Mouse (Mus musculus): Measurements from ENCODE around the gene Hipk4. TPM values are rescaled to one million over a fixed set of nuclear protein-coding genes. Genes with fewer than 3 reads are reported as not detected.

The Hipk4 gene
- polyA plus RNA-seq, 1 experiment = 0.28 TPM

- DNase-seq (ENCODE audit: low read depth in 1 of 2, low spot score in 2 of 2) = peak; percentile 62 to 67
- Histone ChIP-seq H3K4me1 (ENCODE audit: control insufficient read depth, insufficient read depth, insufficient read length) (peaks cover 7% of the 10 kb centered on the region; the same call in 1 of the 2 replicates), H3K27ac (ENCODE audit: insufficient read depth, low read length) (peak overlapping the region; percentile 74; the same call in 1 of the 2 replicates), H3K36me3 (ENCODE audit: control insufficient read depth, insufficient read depth, low read length) (no peaks in the 10 kb centered on the region), H3K4me3 (ENCODE audit: extremely low read depth, insufficient read depth, insufficient read length) (peak overlapping the region; percentile 48; the same call in 1 of the 2 replicates), H3K27me3 (ENCODE audit: control insufficient read depth, insufficient read depth, low read length) (no peaks in the 10 kb centered on the region)
- TF ChIP-seq POLR2A (IDR thresholded peaks at IDR 0.05; ENCODE audit: low read depth, low read length) (no peak), CTCF (IDR thresholded peaks at IDR 0.05; ENCODE audit: extremely low read depth, insufficient read depth, insufficient read length, insufficient replicate concordance) (peak; percentile 57; the same call in 1 of the 2 replicates)
- 25% methylated on average over 6 of the region's 6 CpGs for WGBS
These were observed 14.4 kb upstream of the Hipk4 start for GRCm38 (mm10) chr7:27508648-27509005.

GRCm38 (mm10) chr7:27510809-27511208, 12.3 kb upstream of the Hipk4 start:
- no peak overlapping the region for H3K4me3 ChIP-seq (ENCODE audit: extremely low read depth, insufficient read depth, insufficient read length)
- no peak for DNase-seq (ENCODE audit: low read depth in 1 of 2, low spot score in 2 of 2)
- H3K27ac ChIP-seq (ENCODE audit: insufficient read depth, low read length) = no peak overlapping the region
- 94% methylated on average over 2 of the region's 2 CpGs for WGBS
- peaks cover 7% of the 10 kb centered on the region; the same call in 1 of the 2 replicates for H3K4me1 ChIP-seq (ENCODE audit: control insufficient read depth, insufficient read depth, insufficient read length)
- H3K27me3 ChIP-seq (ENCODE audit: control insufficient read depth, insufficient read depth, low read length) = no peaks in the 10 kb centered on the region
- H3K36me3 ChIP-seq (ENCODE audit: control insufficient read depth, insufficient read depth, low read length) = no peaks in the 10 kb centered on the region
- no peak for TF ChIP-seq POLR2A (IDR thresholded peaks at IDR 0.05; ENCODE audit: low read depth, low read length)
- TF ChIP-seq CTCF (IDR thresholded peaks at IDR 0.05; ENCODE audit: extremely low read depth, insufficient read depth, insufficient read length, insufficient replicate concordance) = no peak

GRCm38 (mm10) chr7:27514961-27515360, 8.1 kb upstream of the Hipk4 start:
- WGBS = 83% methylated on average over 9 of the region's 9 CpGs
- DNase-seq (ENCODE audit: low read depth in 1 of 2, low spot score in 2 of 2) = no peak
- TF ChIP-seq CTCF (IDR thresholded peaks at IDR 0.05; ENCODE audit: extremely low read depth, insufficient read depth, insufficient read length, insufficient replicate concordance) = no peak
- no peak for TF ChIP-seq POLR2A (IDR thresholded peaks at IDR 0.05; ENCODE audit: low read depth, low read length)
- Histone ChIP-seq H3K27me3 (ENCODE audit: control insufficient read depth, insufficient read depth, low read length) (no peaks in the 10 kb centered on the region), H3K4me1 (ENCODE audit: control insufficient read depth, insufficient read depth, insufficient read length) (no peaks in the 10 kb centered on the region), H3K4me3 (ENCODE audit: extremely low read depth, insufficient read depth, insufficient read length) (no peak overlapping the region), H3K27ac (ENCODE audit: insufficient read depth, low read length) (no peak overlapping the region), H3K36me3 (ENCODE audit: control insufficient read depth, insufficient read depth, low read length) (no peaks in the 10 kb centered on the region)

GRCm38 (mm10) chr7:27518314-27518713, 4.8 kb upstream of the Hipk4 start:
- Histone ChIP-seq H3K36me3 (ENCODE audit: control insufficient read depth, insufficient read depth, low read length) (no peaks in the 10 kb centered on the region), H3K27ac (ENCODE audit: insufficient read depth, low read length) (no peak overlapping the region), H3K4me1 (ENCODE audit: control insufficient read depth, insufficient read depth, insufficient read length) (no peaks in the 10 kb centered on the region), H3K27me3 (ENCODE audit: control insufficient read depth, insufficient read depth, low read length) (no peaks in the 10 kb centered on the region), H3K4me3 (ENCODE audit: extremely low read depth, insufficient read depth, insufficient read length) (no peak overlapping the region)
- no peak for DNase-seq (ENCODE audit: low read depth in 1 of 2, low spot score in 2 of 2)
- TF ChIP-seq POLR2A (IDR thresholded peaks at IDR 0.05; ENCODE audit: low read depth, low read length) = no peak
- TF ChIP-seq CTCF (IDR thresholded peaks at IDR 0.05; ENCODE audit: extremely low read depth, insufficient read depth, insufficient read length, insufficient replicate concordance) = no peak
- 87% methylated on average over 9 of the region's 9 CpGs for WGBS

- no peak for DNase-seq (ENCODE audit: low read depth in 1 of 2, low spot score in 2 of 2)
- Histone ChIP-seq H3K4me1 (ENCODE audit: control insufficient read depth, insufficient read depth, insufficient read length) (no peaks in the 10 kb centered on the region), H3K27ac (ENCODE audit: insufficient read depth, low read length) (no peak overlapping the region), H3K27me3 (ENCODE audit: control insufficient read depth, insufficient read depth, low read length) (no peaks in the 10 kb centered on the region), H3K4me3 (ENCODE audit: extremely low read depth, insufficient read depth, insufficient read length) (no peak overlapping the region), H3K36me3 (ENCODE audit: control insufficient read depth, insufficient read depth, low read length) (no peaks in the 10 kb centered on the region)
- no peak for TF ChIP-seq POLR2A (IDR thresholded peaks at IDR 0.05; ENCODE audit: low read depth, low read length)
- TF ChIP-seq CTCF (IDR thresholded peaks at IDR 0.05; ENCODE audit: extremely low read depth, insufficient read depth, insufficient read length, insufficient replicate concordance) = no peak
These were observed 3.0 kb upstream of the Hipk4 start for GRCm38 (mm10) chr7:27520104-27520503.

- TF ChIP-seq CTCF (IDR thresholded peaks at IDR 0.05; ENCODE audit: extremely low read depth, insufficient read depth, insufficient read length, insufficient replicate concordance) (no peak), POLR2A (IDR thresholded peaks at IDR 0.05; ENCODE audit: low read depth, low read length) (no peak)
- Histone ChIP-seq H3K4me3 (ENCODE audit: extremely low read depth, insufficient read depth, insufficient read length) (no peak overlapping the region), H3K4me1 (ENCODE audit: control insufficient read depth, insufficient read depth, insufficient read length) (no peaks in the 10 kb centered on the region), H3K27me3 (ENCODE audit: control insufficient read depth, insufficient read depth, low read length) (no peaks in the 10 kb centered on the region), H3K27ac (ENCODE audit: insufficient read depth, low read length) (no peak overlapping the region), H3K36me3 (ENCODE audit: control insufficient read depth, insufficient read depth, low read length) (no peaks in the 10 kb centered on the region)
- DNase-seq (ENCODE audit: low read depth in 1 of 2, low spot score in 2 of 2) = no peak
- 73% methylated on average over 1 of the region's 1 CpGs for WGBS
These were observed 2.5 kb upstream of the Hipk4 start for GRCm38 (mm10) chr7:27520599-27520998.

- no peaks in the 10 kb centered on the region for H3K4me1 ChIP-seq (ENCODE audit: control insufficient read depth, insufficient read depth, insufficient read length)
- 94% methylated on average over 13 of the region's 13 CpGs for WGBS
- no peak for TF ChIP-seq CTCF (IDR thresholded peaks at IDR 0.05; ENCODE audit: extremely low read depth, insufficient read depth, insufficient read length, insufficient replicate concordance)
- no peak for TF ChIP-seq POLR2A (IDR thresholded peaks at IDR 0.05; ENCODE audit: low read depth, low read length)
- H3K27me3 ChIP-seq (ENCODE audit: control insufficient read depth, insufficient read depth, low read length) = no peaks in the 10 kb centered on the region
- no peaks in the 10 kb centered on the region for H3K36me3 ChIP-seq (ENCODE audit: control insufficient read depth, insufficient read depth, low read length)
- no peak for DNase-seq (ENCODE audit: low read depth in 1 of 2, low spot score in 2 of 2)
- H3K4me3 ChIP-seq (ENCODE audit: extremely low read depth, insufficient read depth, insufficient read length) = no peak overlapping the region
- no peak overlapping the region for H3K27ac ChIP-seq (ENCODE audit: insufficient read depth, low read length)
These were observed 738 bp downstream of the Hipk4 start for GRCm38 (mm10) chr7:27523805-27524204.
